Mouse (Mus musculus): Measurements from ENCODE around the gene Glt1d1.

DNA sequence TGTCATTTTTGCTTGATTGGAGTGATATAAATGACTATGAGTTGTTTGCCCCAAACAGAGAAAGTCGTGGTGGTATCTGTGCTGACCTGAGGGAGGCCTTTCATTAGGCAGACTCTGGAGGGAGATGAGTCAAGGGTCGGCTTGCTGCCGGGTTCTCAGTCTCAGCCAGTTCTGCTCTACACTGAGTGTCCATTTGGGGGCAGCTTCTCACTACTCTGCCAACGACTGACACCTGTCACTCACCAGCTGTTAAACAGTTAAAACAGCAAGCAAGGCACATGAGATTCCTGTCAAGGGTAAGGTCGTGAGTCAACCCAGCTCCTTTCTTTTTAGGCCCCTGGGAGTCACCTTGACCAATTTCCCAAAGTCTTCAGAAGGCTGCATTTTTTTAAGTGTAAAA is 39.7 kb upstream of the Glt1d1 start:
- TF ChIP-seq ZNF384 (IDR thresholded peaks at IDR 0.05; ENCODE audit: low read depth, low read length) (no peak), CHD2 (IDR thresholded peaks at IDR 0.05; ENCODE audit: low read depth, low read length) (no peak)
